Mouse (Mus musculus): ENCODE data around the gene Slc35g2. TPM values are rescaled to one million over a fixed set of nuclear protein-coding genes. Genes with fewer than 3 reads are reported as not detected.

Slc35g2 gene
- total RNA-seq, 1 experiment = 2.1 TPM

Other genes starting within 250 kb of the Slc35g2 start
- gene Il20rb, start 84.3 kb downstream of the Slc35g2 start, total RNA-seq (2012; rRNA removed) = 3.3 and 3.7 TPM in 2 replicates
- gene Nck1, start 25.0 kb downstream of the Slc35g2 start, total RNA-seq (2012; rRNA removed) = 11.2 and 15.8 TPM in 2 replicates
- 34.1 and 47.9 TPM in 2 replicates for gene Stag1, start 26.7 kb upstream of the Slc35g2 start, total RNA-seq (2012; rRNA removed)

Data from ES-E14 (cell line).